Mouse (Mus musculus) central nervous system, embryonic 14 days (tissue): Measurements from ENCODE around the gene Pxdn. TPM values are rescaled to one million over a fixed set of nuclear protein-coding genes. Genes with fewer than 3 reads are reported as not detected.

Source experiments
- polyA plus RNA-seq: library from polyadenylated mRNA; depleted of rRNA; stranded (reverse); fragments of >200 nt; gene quantifications from 2 replicates; pipeline ENCODE4 v1.2.3, GENCODE M21; 2012; rRNA removed

The Pxdn gene
- 169 and 184 TPM in 2 replicates for polyA plus RNA-seq

GRCm38 (mm10) chr12:29937308-29937707 is at the start of gene Pxdn:
Gene Pxdn, plus strand, starts transcription at chr12:29937608.

Other genes with a start within 250 kb of the Pxdn start
- 0.14 and 0.24 TPM in 2 replicates for gene Tpo, start 195.0 kb downstream of the Pxdn start, polyA plus RNA-seq